Mouse (Mus musculus): ENCODE results near the gene G3bp1.
A peak's percentile ranks its signal among the peaks of the same experiment; 100 is the strongest.

Gene G3bp1

GRCm38 (mm10) chr11:55465177-55465576 is 4.3 kb upstream of the G3bp1 start:
- no peak for DNase-seq (ENCODE audit: low spot score)

GRCm38 (mm10) chr11:55468012-55468411 is 1.5 kb upstream of the G3bp1 start:
- DNase-seq (ENCODE audit: low spot score), result peak; percentile 55

GRCm38 (mm10) chr11:55468611-55469047 is 856 bp upstream of the G3bp1 start:
- DNase-seq (ENCODE audit: low spot score), result no peak

GRCm38 (mm10) chr11:55469923-55470691 is 622 bp downstream of the G3bp1 start:
- no peak for DNase-seq (ENCODE audit: low spot score)

- no peak for DNase-seq (ENCODE audit: low spot score)
These were observed 1.3 kb downstream of the G3bp1 start for GRCm38 (mm10) chr11:55470761-55471160.

- no peak for DNase-seq (ENCODE audit: low spot score)
These were observed 2.0 kb downstream of the G3bp1 start for GRCm38 (mm10) chr11:55471467-55471866.

- DNase-seq (ENCODE audit: low spot score), result no peak
These were observed 3.7 kb downstream of the G3bp1 start for GRCm38 (mm10) chr11:55473219-55473618.

GRCm38 (mm10) chr11:55485443-55485842 is 16.0 kb downstream of the G3bp1 start:
- no peak for DNase-seq (ENCODE audit: low spot score)

- DNase-seq (ENCODE audit: low spot score), result no peak
These were observed 26.7 kb downstream of the G3bp1 start for GRCm38 (mm10) chr11:55496158-55496557.

- no peak for DNase-seq (ENCODE audit: low spot score)
These were observed 28.4 kb downstream of the G3bp1 start for GRCm38 (mm10) chr11:55497885-55498284.

GRCm38 (mm10) chr11:55501955-55502531 is 32.6 kb downstream of the G3bp1 start:
- DNase-seq (ENCODE audit: low spot score), result peak; percentile 17

GRCm38 (mm10) chr11:55502886-55503285 is 33.4 kb downstream of the G3bp1 start:
- DNase-seq (ENCODE audit: low spot score), result no peak

GRCm38 (mm10) chr11:55505485-55505884 is 36.0 kb downstream of the G3bp1 start:
- DNase-seq (ENCODE audit: low spot score), result no peak

- no peak for DNase-seq (ENCODE audit: low spot score)
These were observed 41.9 kb downstream of the G3bp1 start for GRCm38 (mm10) chr11:55511374-55511773.

- DNase-seq (ENCODE audit: low spot score), result no peak
These were observed 48.2 kb downstream of the G3bp1 start for GRCm38 (mm10) chr11:55517666-55518065.

GRCm38 (mm10) chr11:55518806-55519674 is 49.6 kb downstream of the G3bp1 start:
- peak; percentile 63 for DNase-seq (ENCODE audit: low spot score)

GRCm38 (mm10) chr11:55530741-55531140 is 61.3 kb downstream of the G3bp1 start:
- no peak for DNase-seq (ENCODE audit: low spot score)

GRCm38 (mm10) chr11:55533378-55533777 is 63.9 kb downstream of the G3bp1 start:
- DNase-seq (ENCODE audit: low spot score), result no peak

GRCm38 (mm10) chr11:55534766-55535165 is 65.3 kb downstream of the G3bp1 start:
- DNase-seq (ENCODE audit: low spot score), result no peak

GRCm38 (mm10) chr11:55542128-55542527 is 72.6 kb downstream of the G3bp1 start:
- no peak for DNase-seq (ENCODE audit: low spot score)

GRCm38 (mm10) chr11:55542671-55543070 is 73.2 kb downstream of the G3bp1 start:
- DNase-seq (ENCODE audit: low spot score), result no peak

- no peak for DNase-seq (ENCODE audit: low spot score)
These were observed 76.2 kb downstream of the G3bp1 start for GRCm38 (mm10) chr11:55545690-55546089.
